Mouse (Mus musculus) bone marrow macrophage, adult 2 months (primary cell): ENCODE data around the gene Gjd3. TPM values are rescaled to one million over a fixed set of nuclear protein-coding genes. Genes with fewer than 3 reads are reported as not detected.

Experiments used
- H3K27ac ChIP-seq: 2 replicates; pipeline ENCODE4 v1.5.1; 2012; ENCODE audit warnings: low read depth, low read length; ENCODE audit not compliant: insufficient read depth
- H3K4me1 ChIP-seq: 2 replicates; pipeline ENCODE4 v1.6.1; 2012; ENCODE audit warnings: low read length; ENCODE audit not compliant: control insufficient read depth, insufficient read depth
- H3K4me3 ChIP-seq: 2 replicates; pipeline ENCODE4 v1.5.1; 2012; ENCODE audit warnings: mild to moderate bottlenecking, low read length, moderate library complexity; ENCODE audit not compliant: insufficient read depth
- CTCF ChIP-seq: IDR thresholded peaks from 2 replicates; pipeline ENCODE4 v1.5.1; 2012; ENCODE audit warnings: low read depth, mild to moderate bottlenecking, low read length, moderate library complexity
- POLR2A ChIP-seq: IDR thresholded peaks from 2 replicates; pipeline ENCODE4 v1.6.1; 2012; ENCODE audit warnings: mild to moderate bottlenecking, low read depth, low read length, borderline replicate concordance
- polyA plus RNA-seq: library from polyadenylated mRNA; stranded (reverse); fragments of >200 nt; gene quantifications from 2 replicates; pipeline ENCODE4 v1.2.4, GENCODE M21; 2012; ENCODE audit not compliant: missing spikeins, insufficient read depth, insufficient read length

Gene Gjd3
- polyA plus RNA-seq, 1 experiment, result not detected

DNA sequence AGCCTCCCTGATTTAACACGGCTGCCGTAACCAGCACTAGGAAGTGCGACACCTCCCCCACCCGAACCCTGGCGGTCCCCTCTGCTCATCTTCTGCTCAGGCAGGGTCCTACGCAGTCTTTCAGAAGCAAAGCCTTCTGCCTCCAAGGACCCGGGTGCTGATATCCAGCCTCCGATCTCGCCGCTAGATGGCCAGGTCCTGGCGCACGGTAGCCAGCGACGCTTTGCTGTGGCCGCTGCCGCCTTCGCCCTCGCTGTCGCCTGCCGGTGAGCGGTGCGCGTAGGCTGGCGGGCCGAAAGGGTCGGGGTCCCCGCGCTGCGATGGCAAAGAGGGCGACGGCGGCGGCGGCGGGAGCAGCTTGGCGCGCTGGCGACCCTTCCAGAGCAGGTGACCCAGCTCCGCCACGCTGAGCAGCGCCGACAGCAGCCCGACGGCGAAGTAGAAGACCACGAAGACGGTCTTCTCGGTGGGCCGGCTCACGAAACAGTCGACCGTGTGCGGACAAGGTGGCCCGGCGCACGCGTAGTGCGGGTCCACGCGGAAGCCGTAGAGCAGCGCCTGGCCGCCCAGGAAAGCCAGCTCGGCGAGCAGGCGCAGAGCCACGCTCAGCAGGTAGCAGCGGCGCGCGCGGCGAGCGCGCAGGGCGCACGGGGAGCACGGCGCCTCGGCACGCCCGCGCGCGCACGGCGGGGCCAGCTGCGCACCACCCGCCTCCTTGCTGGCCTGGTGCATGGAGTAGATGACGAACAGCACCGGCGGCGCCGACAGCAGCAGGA is 631 bp downstream of the Gjd3 start:
- no peak overlapping the region for H3K27ac ChIP-seq
- H3K4me1 ChIP-seq, result no peaks in the 10 kb centered on the region
- TF ChIP-seq POLR2A, result no peak
- no peak for TF ChIP-seq CTCF
- H3K4me3 ChIP-seq, result peak overlapping the region; percentile 62

DNA sequence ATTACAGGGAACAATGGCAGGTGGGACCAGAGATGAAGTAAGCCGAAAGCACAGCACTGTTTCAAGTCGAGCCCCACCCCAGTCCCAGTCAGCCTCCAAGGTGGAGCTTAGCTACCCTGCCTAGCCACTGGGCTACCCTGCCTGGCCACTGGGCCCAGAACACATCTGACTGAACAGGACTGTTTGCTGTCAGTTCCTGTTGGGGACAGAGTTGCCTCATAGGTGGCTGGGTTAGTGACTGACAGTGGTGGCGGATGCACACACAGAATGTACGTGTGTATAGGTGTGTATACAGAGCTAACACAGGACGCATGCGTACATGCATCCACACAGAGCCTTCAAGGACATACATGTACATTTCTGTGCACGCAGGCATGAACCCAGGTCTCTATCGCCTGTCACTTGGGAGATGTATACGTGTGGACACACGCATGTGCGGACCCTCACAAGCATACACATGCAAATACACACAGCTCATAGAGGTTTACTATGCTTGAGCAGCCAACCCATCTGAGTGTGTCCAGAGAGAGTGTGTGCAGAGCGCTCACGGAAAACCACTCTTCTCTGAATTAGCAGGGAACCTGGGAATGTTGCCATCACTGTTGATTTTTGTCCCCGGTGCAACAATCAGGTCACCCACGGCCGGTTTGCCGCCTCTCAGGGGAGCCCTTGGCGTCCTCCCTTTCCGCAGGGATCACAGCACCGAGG is 1.4 kb downstream of the Gjd3 start:
- TF ChIP-seq CTCF, result no peak
- TF ChIP-seq POLR2A, result no peak
- no peak overlapping the region for H3K27ac ChIP-seq
- peak overlapping the region; percentile 62 for H3K4me3 ChIP-seq

GRCm38 (mm10) chr11:98979356-98979755 is 3.5 kb downstream of the Gjd3 start:
- Histone ChIP-seq H3K4me1 (no peaks in the 10 kb centered on the region), H3K27ac (no peak overlapping the region), H3K4me3 (no peak overlapping the region)
- no peak for TF ChIP-seq CTCF
- TF ChIP-seq POLR2A, result no peak

More for the DNA sequence above, 1.4 kb downstream of the Gjd3 start:
- no peaks in the 10 kb centered on the region for H3K4me1 ChIP-seq

- TF ChIP-seq CTCF (no peak), POLR2A (no peak)
- Histone ChIP-seq H3K27ac (no peak overlapping the region), H3K4me3 (no peak overlapping the region), H3K4me1 (no peaks in the 10 kb centered on the region)
Observed at GRCm38 (mm10) chr11:98978526-98979148, 4.2 kb downstream of the Gjd3 start.

DNA sequence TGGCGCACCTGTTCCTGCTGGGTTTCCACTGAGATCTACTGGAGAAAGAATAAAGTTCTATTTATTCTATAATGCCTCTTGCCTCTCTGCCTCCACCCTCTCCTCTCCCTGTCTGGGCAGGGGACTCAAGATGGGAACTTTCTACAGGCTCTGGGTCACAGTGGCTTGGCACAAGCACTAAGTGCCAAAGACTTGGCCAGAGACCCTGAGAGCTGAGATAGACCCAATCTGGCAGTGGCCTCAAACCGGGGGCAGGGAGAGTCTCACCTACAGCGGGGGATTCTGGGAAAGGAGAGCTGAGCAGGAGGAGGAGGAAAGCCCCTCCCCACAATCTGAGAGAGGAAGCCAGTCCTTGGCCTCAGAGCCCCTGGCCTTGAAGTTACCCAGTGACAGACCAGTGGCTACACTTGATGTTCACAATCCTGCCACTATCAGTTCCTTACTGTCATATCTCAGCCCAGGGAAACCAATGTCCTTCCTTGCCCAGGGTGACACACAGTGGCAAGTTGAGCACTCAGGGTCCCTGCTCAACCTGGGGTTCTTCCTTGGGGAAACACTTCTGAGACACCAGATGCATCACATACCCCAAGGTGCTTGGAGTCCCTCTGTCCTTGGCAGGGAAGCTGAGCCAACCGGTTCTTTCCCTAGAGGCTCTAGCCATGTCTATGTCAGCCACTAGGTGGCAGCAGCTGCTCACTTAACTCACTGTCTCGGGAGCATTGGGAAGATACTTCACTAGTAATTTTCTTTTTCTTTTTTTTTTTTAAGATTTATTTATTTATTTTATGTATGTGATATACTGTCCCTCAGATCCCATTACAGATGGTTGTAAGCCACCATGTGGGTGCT is 7.7 kb downstream of the Gjd3 start:
- TF ChIP-seq CTCF, result peak; percentile 51
- no peak for TF ChIP-seq POLR2A
- Histone ChIP-seq H3K27ac (no peak overlapping the region), H3K4me3 (no peak overlapping the region), H3K4me1 (no peaks in the 10 kb centered on the region)

DNA sequence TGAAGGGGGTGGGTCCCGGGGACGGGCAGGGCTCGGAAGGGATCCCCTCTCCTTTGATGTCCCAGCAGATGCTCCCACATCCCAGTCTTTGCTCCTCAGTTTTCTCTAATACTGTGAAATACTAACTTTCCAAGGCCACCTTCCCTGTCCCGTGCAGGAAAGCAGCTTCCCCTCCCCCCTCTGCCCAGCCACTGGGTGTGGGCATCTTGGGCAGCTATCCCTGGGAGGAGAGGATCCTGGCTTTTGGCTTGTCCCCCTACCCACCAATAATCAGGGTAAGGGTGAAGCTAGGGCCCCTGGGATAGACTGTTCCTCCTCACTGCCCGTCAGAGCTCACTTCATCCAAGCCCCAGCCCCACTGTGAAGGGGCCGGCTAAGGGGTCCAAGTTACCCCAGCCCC is 8.6 kb downstream of the Gjd3 start:
- TF ChIP-seq CTCF, result no peak
- TF ChIP-seq POLR2A, result no peak
- Histone ChIP-seq H3K4me1 (no peaks in the 10 kb centered on the region), H3K4me3 (no peak overlapping the region), H3K27ac (no peak overlapping the region)

- no peak overlapping the region for H3K4me3 ChIP-seq
Observed at GRCm38 (mm10) chr11:98973584-98973983, 9.2 kb downstream of the Gjd3 start.

GRCm38 (mm10) chr11:98972801-98973360 is 9.9 kb downstream of the Gjd3 start:
- Histone ChIP-seq H3K4me1 (peaks cover 3% of the 10 kb centered on the region; the same call in 1 of the 2 replicates), H3K27ac (no peak overlapping the region), H3K4me3 (no peak overlapping the region)
- TF ChIP-seq POLR2A, result no peak

More at GRCm38 (mm10) chr11:98973584-98973983, 9.2 kb downstream of the Gjd3 start:
- Histone ChIP-seq H3K4me1 (peaks cover 3% of the 10 kb centered on the region; the same call in 1 of the 2 replicates), H3K27ac (no peak overlapping the region)
- TF ChIP-seq CTCF (no peak), POLR2A (no peak)

DNA sequence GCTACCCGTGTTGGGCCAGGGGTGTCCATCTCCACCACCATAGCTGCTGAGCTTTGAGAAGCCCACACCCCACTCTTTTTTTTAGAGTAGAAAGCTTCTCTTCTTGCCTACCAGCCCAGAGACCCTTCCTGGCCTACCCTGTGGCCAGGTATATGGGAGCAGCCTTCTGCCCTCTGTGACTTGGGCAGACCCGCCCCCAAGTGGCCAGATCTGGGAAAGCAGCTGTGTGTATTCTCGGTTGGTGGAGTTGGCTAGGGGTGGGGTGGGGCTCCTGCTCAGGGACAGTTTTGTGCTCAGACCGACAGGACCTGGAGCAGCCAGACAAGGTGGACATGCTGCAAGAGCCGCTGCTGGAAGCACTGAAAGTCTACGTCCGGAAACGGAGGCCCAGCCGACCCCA is 10.6 kb downstream of the Gjd3 start:
- TF ChIP-seq POLR2A (no peak), CTCF (peak; percentile 60)
- peaks cover 3% of the 10 kb centered on the region; the same call in 1 of the 2 replicates for H3K4me1 ChIP-seq
- no peak overlapping the region for H3K27ac ChIP-seq
- no peak overlapping the region for H3K4me3 ChIP-seq
